Mouse (Mus musculus) lung, embryonic 14.5 days (tissue): ENCODE measurements at regions not wholly inside any gene's neighbourhood (a gene's known extent, or its start where the extent isn't known, plus 50 kb on each side); places are given as distances from the start of the nearest gene placed in this dataset.

Experiments
- ATAC-seq: fragments of 200-750 bp; cut with Nextera tagmentation; 2 replicates; pipeline ENCODE4 v1.8.0; 2017; ENCODE audit warnings: mild to moderate bottlenecking, moderate TSS enrichment, moderate library complexity; ENCODE audit not compliant: insufficient read depth
- DNase-seq: peaks from one replicate; pipeline ENCODE4 v3.0.0-alpha.2; 2015
- H3K27ac ChIP-seq: fragments of 300-500 bp; sonication (generic); 2 replicates; pipeline ENCODE4 v1.5.1; 2014; ENCODE audit warnings: low read depth, mild to moderate bottlenecking, moderate library complexity
- H3K27me3 ChIP-seq: fragments of 300-500 bp; sonication (generic); 2 replicates; pipeline ENCODE4 v1.6.1; 2014; ENCODE audit warnings: low read length, control low read depth; ENCODE audit not compliant: insufficient read depth
- H3K36me3 ChIP-seq: fragments of 300-500 bp; sonication (generic); 2 replicates; pipeline ENCODE4 v1.6.1; 2014; ENCODE audit warnings: control low read depth; ENCODE audit not compliant: insufficient read depth
- H3K4me1 ChIP-seq: fragments of 300-500 bp; sonication (generic); 2 replicates; pipeline ENCODE4 v1.6.1; 2014; ENCODE audit warnings: antibody characterized with exemption, control low read depth; ENCODE audit not compliant: insufficient read depth
- H3K4me2 ChIP-seq: fragments of 300-500 bp; sonication (generic); 2 replicates; pipeline ENCODE4 v1.6.1; 2014; ENCODE audit warnings: mild to moderate bottlenecking
- H3K4me3 ChIP-seq: fragments of 300-500 bp; sonication (generic); 2 replicates; pipeline ENCODE4 v1.5.1; 2014; ENCODE audit warnings: low read depth, low read length
- H3K9ac ChIP-seq: fragments of 300-500 bp; sonication (generic); 2 replicates; pipeline ENCODE4 v1.6.1; 2014
- H3K9me3 ChIP-seq: fragments of 300-500 bp; sonication (generic); 2 replicates; pipeline ENCODE4 v1.6.1; 2016; ENCODE audit warnings: low read depth, low read length, control low read depth
- CTCF ChIP-seq: IDR thresholded peaks from 2 replicates; pipeline ENCODE4 v1.5.1; 2016; ENCODE audit warnings: antibody characterized with exemption, low read depth
- WGBS: fragments of 180-500 bp; shearing (Covaris S2); extraction: QIAGEN DNeasy Blood & Tissue Kit; methylation state at CpG from one replicate; pipeline ENCODE4 v1.1.7; 2014; 5-methylcytosine and 5-hydroxymethylcytosine counted together

- Histone ChIP-seq H3K4me1 (no peaks in the 10 kb centered on the region), H3K36me3 (no peaks in the 10 kb centered on the region), H3K9me3 (no peaks in the 10 kb centered on the region), H3K4me3 (no peak overlapping the region), H3K9ac (no peak overlapping the region), H3K27me3 (no peaks in the 10 kb centered on the region), H3K27ac (no peak overlapping the region), H3K4me2 (no peak overlapping the region)
- no peak for DNase-seq
- 62% methylated on average over 6 of the region's 6 CpGs for WGBS
- no peak for TF ChIP-seq CTCF
- no peak for ATAC-seq
Observed at GRCm38 (mm10) chr6:17157270-17157669, 92.3 kb downstream of the Tes start.

GRCm38 (mm10) chr6:17169971-17170781 is 105.2 kb downstream of the Tes start:
- no peaks in the 10 kb centered on the region for H3K36me3 ChIP-seq
- peak overlapping the region; percentile 46 for H3K4me2 ChIP-seq
- 29% methylated on average over 18 of the region's 18 CpGs for WGBS
- H3K9ac ChIP-seq, result no peak overlapping the region
- TF ChIP-seq CTCF, result 0 out of 2 replicates have a peak, but pooled peaks have one; percentile 6
- peaks cover 29% of the 10 kb centered on the region for H3K4me1 ChIP-seq
- H3K4me3 ChIP-seq, result no peak overlapping the region
- H3K27me3 ChIP-seq, result no peaks in the 10 kb centered on the region
- peak overlapping the region; percentile 72 for H3K27ac ChIP-seq
- DNase-seq (peak; percentile 95), ATAC-seq (peak; percentile 86)
- no peaks in the 10 kb centered on the region for H3K9me3 ChIP-seq

GRCm38 (mm10) chr6:17170782-17171272 is 105.9 kb downstream of the Tes start:
- ATAC-seq (peak; percentile 43), DNase-seq (no peak)
- WGBS, result 17% methylated on average over 7 of the region's 7 CpGs

GRCm38 (mm10) chr6:17171273-17172011 is 106.5 kb downstream of the Tes start:
- no peak for TF ChIP-seq CTCF
- peaks cover 24% of the 10 kb centered on the region for H3K4me1 ChIP-seq
- DNase-seq, result peak; percentile 78
- H3K4me3 ChIP-seq, result no peak overlapping the region
- H3K27me3 ChIP-seq, result no peaks in the 10 kb centered on the region
- no peak overlapping the region; the same call in 1 of the 2 replicates for H3K9ac ChIP-seq
- H3K9me3 ChIP-seq, result no peaks in the 10 kb centered on the region
- ATAC-seq, result peak; percentile 78
- peak overlapping the region; percentile 72 for H3K27ac ChIP-seq
- H3K36me3 ChIP-seq, result no peaks in the 10 kb centered on the region
- peak overlapping the region; percentile 46 for H3K4me2 ChIP-seq
- WGBS, result 14% methylated on average over 17 of the region's 17 CpGs

More at GRCm38 (mm10) chr6:17170782-17171272, 105.9 kb downstream of the Tes start:
- Histone ChIP-seq H3K27ac (peak overlapping the region; percentile 72), H3K4me3 (no peak overlapping the region), H3K4me2 (peak overlapping the region; percentile 46), H3K9me3 (no peaks in the 10 kb centered on the region), H3K4me1 (peaks cover 25% of the 10 kb centered on the region), H3K27me3 (no peaks in the 10 kb centered on the region), H3K36me3 (no peaks in the 10 kb centered on the region), H3K9ac (no peak overlapping the region)
- no peak for TF ChIP-seq CTCF

GRCm38 (mm10) chr6:17172050-17172449 is 107.1 kb downstream of the Tes start:
- peak; percentile 27 for DNase-seq
- no peak for TF ChIP-seq CTCF
- no peak for ATAC-seq
- no peaks in the 10 kb centered on the region for H3K9me3 ChIP-seq
- peaks cover 24% of the 10 kb centered on the region for H3K4me1 ChIP-seq
- 37% methylated on average over 1 of the region's 1 CpGs for WGBS
- no peaks in the 10 kb centered on the region for H3K27me3 ChIP-seq
- peak overlapping the region; percentile 72 for H3K27ac ChIP-seq
- H3K4me2 ChIP-seq, result peak overlapping the region; percentile 46; the same call in 1 of the 2 replicates
- no peak overlapping the region for H3K9ac ChIP-seq
- H3K4me3 ChIP-seq, result no peak overlapping the region
- H3K36me3 ChIP-seq, result no peaks in the 10 kb centered on the region

- no peaks in the 10 kb centered on the region for H3K9me3 ChIP-seq
- 42% methylated on average over 7 of the region's 7 CpGs for WGBS
- H3K27me3 ChIP-seq, result no peaks in the 10 kb centered on the region
- no peaks in the 10 kb centered on the region for H3K36me3 ChIP-seq
- TF ChIP-seq CTCF, result no peak
- H3K4me2 ChIP-seq, result no peak overlapping the region
- DNase-seq (peak; percentile 66), ATAC-seq (no peak)
- H3K4me3 ChIP-seq, result no peak overlapping the region
- H3K4me1 ChIP-seq, result peaks cover 4% of the 10 kb centered on the region; the same call in 1 of the 2 replicates
- H3K9ac ChIP-seq, result no peak overlapping the region
- 0 out of 2 replicates have a peak overlapping the region, but pooled peaks have one; percentile 38 for H3K27ac ChIP-seq
Observed at GRCm38 (mm10) chr6:17177153-17177552, 103.8 kb upstream of the Cav2 start.

- H3K4me3 ChIP-seq, result no peak overlapping the region
- H3K4me2 ChIP-seq, result no peak overlapping the region
- no peaks in the 10 kb centered on the region for H3K4me1 ChIP-seq
- H3K36me3 ChIP-seq, result no peaks in the 10 kb centered on the region
- no peak for TF ChIP-seq CTCF
- no peaks in the 10 kb centered on the region for H3K27me3 ChIP-seq
- 20% methylated on average over 1 of the region's 1 CpGs for WGBS
- H3K9ac ChIP-seq, result no peak overlapping the region
- no peaks in the 10 kb centered on the region for H3K9me3 ChIP-seq
- DNase-seq, result no peak
- no peak for ATAC-seq
- H3K27ac ChIP-seq, result no peak overlapping the region
Observed at GRCm38 (mm10) chr6:17179476-17179875, 101.5 kb upstream of the Cav2 start.
